ENCODE assay signal across 1 mouse cellular context in genomic region chr1:181259626-181260410, GRCm38 (mm10).
TF ChIP-seq lines count a peak whose summit lies in the region.

No protein-coding gene starts in this region.

TF ChIP-seq in CH12.LX, 34 proteins besides CTCF, POLR2A, EP300 and RAD21 (continued from another document):
- TF ChIP-seq USF1 (IDR thresholded peaks at IDR 0.05; ENCODE audit: low read depth, low read length) (no peak), MAX (IDR thresholded peaks at IDR 0.05; ENCODE audit: low read length) (no peak), ELF1 (IDR thresholded peaks at IDR 0.05; ENCODE audit: low read depth, low read length) (no peak; the same call in 1 of the 2 replicates)
